Mouse (Mus musculus) MEL (cell line): ENCODE results near the gene Cadps. TPM values are rescaled to one million over a fixed set of nuclear protein-coding genes. Genes with fewer than 3 reads are reported as not detected.

Experiments
- DNase-seq: peaks from one replicate; pipeline ENCODE4 v3.0.0; 2011; ENCODE audit warnings: low read depth, low spot score
- H3K27ac ChIP-seq: 2 replicates; pipeline ENCODE4 v1.5.1; 2012; ENCODE audit warnings: low read depth, mild to moderate bottlenecking, control low read depth, low read length, moderate library complexity; ENCODE audit not compliant: control insufficient read depth
- H3K27me3 ChIP-seq, 2 experiments: fragments of 150-350 bp in 1 of 2; sonication (generic) in 1 of 2; 2 replicates each; pipeline ENCODE4 v1.6.1; 2012; ENCODE audit warnings: low read length in 2 of 2, mild to moderate bottlenecking in 2 of 2, improper control_type of control experiment in 1 of 2, moderate library complexity in 1 of 2; ENCODE audit not compliant: insufficient read depth in 2 of 2, control insufficient read depth in 1 of 2
- H3K36me3 ChIP-seq, 2 experiments: 2 replicates each; pipeline ENCODE4 v1.6.1; 2012 to 2014; ENCODE audit warnings: low read length in 2 of 2, improper control_type of control experiment in 1 of 2, inconsistent platforms in 1 of 2, mild to moderate bottlenecking in 1 of 2; ENCODE audit not compliant: insufficient read depth in 2 of 2, control insufficient read depth in 1 of 2
- H3K4me1 ChIP-seq, 2 experiments: fragments of 150-350 bp in 1 of 2; sonication (generic) in 1 of 2; 2 replicates each; pipeline ENCODE4 v1.6.1; 2012; ENCODE audit warnings: low read length in 2 of 2, improper control_type of control experiment in 1 of 2, mild to moderate bottlenecking in 1 of 2; ENCODE audit not compliant: insufficient read depth in 2 of 2, control insufficient read depth in 1 of 2
- H3K4me3 ChIP-seq, 2 experiments: fragments of 150-350 bp in 1 of 2; sonication (generic) in 1 of 2; 2 replicates each; pipeline ENCODE4 v1.5.1; 2012; ENCODE audit warnings: low read depth in 2 of 2, low read length in 2 of 2, mild to moderate bottlenecking in 2 of 2, moderate library complexity in 2 of 2, control low read depth in 1 of 2, improper control_type of control experiment in 1 of 2; ENCODE audit not compliant: control insufficient read depth in 1 of 2, insufficient read depth in 1 of 2
- H3K79me2 ChIP-seq: 2 replicates; pipeline ENCODE4 v1.6.1; 2012; ENCODE audit warnings: mild to moderate bottlenecking, low read length, moderate library complexity; ENCODE audit not compliant: control insufficient read depth, poor library complexity, insufficient read depth
- H3K9ac ChIP-seq: 2 replicates; pipeline ENCODE4 v1.6.1; 2012; ENCODE audit warnings: low read depth, mild to moderate bottlenecking, control low read depth, low read length, moderate library complexity; ENCODE audit not compliant: control insufficient read depth, poor library complexity, severe bottlenecking
- H3K9me3 ChIP-seq: fragments of 150-350 bp; sonication (generic); replicated peaks from 2 replicates; pipeline ENCODE4 v1.6.1; 2012; ENCODE audit warnings: mild to moderate bottlenecking, low read length, improper control_type of control experiment, moderate library complexity; ENCODE audit not compliant: insufficient read depth
- BHLHE40 ChIP-seq: IDR thresholded peaks from 2 replicates; pipeline ENCODE4 v1.6.1; 2012; ENCODE audit warnings: low read depth, mild to moderate bottlenecking, inconsistent platforms, low read length, improper control_type of control experiment, borderline replicate concordance
- CHD1 ChIP-seq: IDR thresholded peaks from 2 replicates; pipeline ENCODE4 v1.6.1; 2012; ENCODE audit warnings: low read depth, mild to moderate bottlenecking, inconsistent platforms, low read length, improper control_type of control experiment
- E2F4 ChIP-seq: IDR thresholded peaks from 2 replicates; pipeline ENCODE4 v1.6.1; 2011; ENCODE audit warnings: low read depth, low read length, improper control_type of control experiment, borderline replicate concordance
- ELF1 ChIP-seq: IDR thresholded peaks from 2 replicates; pipeline ENCODE4 v1.6.1; 2014; ENCODE audit warnings: low read depth, mild to moderate bottlenecking, inconsistent platforms, low read length, improper control_type of control experiment, moderate library complexity
- GATA1 ChIP-seq: IDR thresholded peaks from 2 replicates; pipeline ENCODE4 v1.6.1; 2011; ENCODE audit warnings: low read depth, low read length, improper control_type of control experiment
- JUND ChIP-seq: IDR thresholded peaks from 2 replicates; pipeline ENCODE4 v1.6.1; 2011; ENCODE audit warnings: low read depth, mild to moderate bottlenecking, improper control_type of control experiment, low read length
- MAFK ChIP-seq: IDR thresholded peaks from 2 replicates; pipeline ENCODE4 v1.6.1; 2011; ENCODE audit warnings: low read depth, mild to moderate bottlenecking, low read length, improper control_type of control experiment, borderline replicate concordance
- MEF2A ChIP-seq: IDR thresholded peaks from 2 replicates; pipeline ENCODE4 v1.6.1; 2014; ENCODE audit warnings: low read depth, mild to moderate bottlenecking, inconsistent platforms, low read length, improper control_type of control experiment; ENCODE audit not compliant: poor library complexity, insufficient replicate concordance, severe bottlenecking; ENCODE audit errors: extremely low read depth
- MYC ChIP-seq: IDR thresholded peaks from 2 replicates; pipeline ENCODE4 v1.6.1; 2011; ENCODE audit warnings: low read depth, mild to moderate bottlenecking, low read length, improper control_type of control experiment, moderate library complexity
- NRF1 ChIP-seq: IDR thresholded peaks from 2 replicates; pipeline ENCODE4 v1.6.1; 2014; ENCODE audit warnings: low read depth, mild to moderate bottlenecking, inconsistent platforms, low read length, improper control_type of control experiment, moderate library complexity; ENCODE audit not compliant: poor library complexity, insufficient read depth, severe bottlenecking
- POLR2AphosphoS2 ChIP-seq: IDR thresholded peaks from 2 replicates; pipeline ENCODE4 v1.6.1; 2011; ENCODE audit warnings: low read length, improper control_type of control experiment
- RAD21 ChIP-seq: IDR thresholded peaks from 2 replicates; pipeline ENCODE4 v1.6.1; 2011; ENCODE audit warnings: mild to moderate bottlenecking, low read depth, low read length, improper control_type of control experiment
- RCOR1 ChIP-seq: IDR thresholded peaks from 2 replicates; pipeline ENCODE4 v1.6.1; 2012; ENCODE audit warnings: low read depth, mild to moderate bottlenecking, inconsistent platforms, low read length, improper control_type of control experiment
- SIN3A ChIP-seq: IDR thresholded peaks from 2 replicates; pipeline ENCODE4 v1.6.1; 2012; ENCODE audit warnings: low read length, improper control_type of control experiment, inconsistent platforms
- TBP ChIP-seq: IDR thresholded peaks from 2 replicates; pipeline ENCODE4 v1.8.0; 2011; ENCODE audit warnings: low read depth, low read length, improper control_type of control experiment
- TCF12 ChIP-seq: IDR thresholded peaks from 2 replicates; pipeline ENCODE4 v1.6.1; 2014; ENCODE audit warnings: low read depth, mild to moderate bottlenecking, inconsistent platforms, low read length, improper control_type of control experiment, moderate library complexity
- UBTF ChIP-seq: IDR thresholded peaks from 2 replicates; pipeline ENCODE4 v1.6.1; 2012; ENCODE audit warnings: low read depth, mild to moderate bottlenecking, inconsistent platforms, low read length, improper control_type of control experiment, moderate library complexity, borderline replicate concordance; ENCODE audit not compliant: insufficient read depth
- USF1 ChIP-seq: IDR thresholded peaks from 2 replicates; pipeline ENCODE4 v1.6.1; 2014; ENCODE audit warnings: low read depth, mild to moderate bottlenecking, inconsistent platforms, low read length, improper control_type of control experiment, moderate library complexity
- ZC3H11A ChIP-seq: IDR thresholded peaks from 2 replicates; pipeline ENCODE4 v1.6.1; 2012; ENCODE audit warnings: low read depth, mild to moderate bottlenecking, inconsistent platforms, low read length, improper control_type of control experiment
- ZMIZ1 ChIP-seq: IDR thresholded peaks from 2 replicates; pipeline ENCODE4 v1.6.1; 2012; ENCODE audit warnings: low read depth, mild to moderate bottlenecking, inconsistent platforms, low read length, improper control_type of control experiment, moderate library complexity
- ZNF384 ChIP-seq: IDR thresholded peaks from 2 replicates; pipeline ENCODE4 v1.6.1; 2012; ENCODE audit warnings: low read depth, mild to moderate bottlenecking, inconsistent platforms, low read length, improper control_type of control experiment
- polyA plus RNA-seq, 2 experiments: library from polyadenylated mRNA; stranded (reverse) in 1 of 2; unstranded in 1 of 2; fragments of >175 nt in 1 of 2; fragments of >200 nt in 1 of 2; gene quantifications; 2 replicates each; pipeline versions ENCODE4 v1.2.1 to v1.2.4; 2012; ENCODE audit warnings: low replicate concordance in 2 of 2, low read depth in 1 of 2; ENCODE audit not compliant: insufficient read length in 2 of 2, insufficient read depth in 1 of 2, missing spikeins in 1 of 2
- total RNA-seq: library from RNA; depleted of rRNA; stranded (reverse); fragments of 300-350 nt; gene quantifications from 2 replicates; pipeline ENCODE4 v1.2.3, GENCODE M21; 2012

The Cadps gene
- total and polyA plus RNA-seq, 3 experiments: not detected

GRCm38 (mm10) chr14:12551353-12551752, 271.5 kb downstream of the Cadps start:
- H3K27me3 ChIP-seq: no peaks in the 10 kb centered on the region
- H3K36me3 ChIP-seq: no peaks in the 10 kb centered on the region
- H3K9ac ChIP-seq: no peak overlapping the region
- DNase-seq: no peak
- H3K79me2 ChIP-seq: no peaks in the 10 kb centered on the region
- no peak for TF ChIP-seq ZNF384
- TF ChIP-seq TBP: no peak
- TF ChIP-seq USF1: no peak
- TF ChIP-seq RCOR1: no peak
- TF ChIP-seq ZC3H11A: no peak
- TF ChIP-seq JUND: no peak
- TF ChIP-seq, all 39 proteins: peak for 0
- no peaks in the 10 kb centered on the region for H3K9me3 ChIP-seq
- H3K27ac ChIP-seq: no peak overlapping the region
- no peaks in the 10 kb centered on the region for H3K4me1 ChIP-seq
- no peak overlapping the region for H3K4me3 ChIP-seq

GRCm38 (mm10) chr14:12550931-12551330, 271.9 kb downstream of the Cadps start:
- DNase-seq: no peak
- Histone ChIP-seq H3K9me3 (no peaks in the 10 kb centered on the region), H3K79me2 (no peaks in the 10 kb centered on the region), H3K27ac (no peak overlapping the region), H3K27me3 (no peaks in the 10 kb centered on the region), H3K9ac (no peak overlapping the region), H3K4me3 (no peak overlapping the region)
- TF ChIP-seq TCF12 (no peak), ELF1 (no peak), MYC (no peak), MAFK (no peak), RAD21 (no peak), ZNF384 (no peak), POLR2AphosphoS2 (no peak), BHLHE40 (no peak), GATA1 (no peak), UBTF (no peak), SIN3A (no peak), E2F4 (no peak), ZMIZ1 (no peak), MEF2A (no peak), CHD1 (no peak), NRF1 (no peak), USF1 (no peak)
- TF ChIP-seq, all 39 proteins: peak for 0
- no peaks in the 10 kb centered on the region for H3K4me1 ChIP-seq
- H3K36me3 ChIP-seq: no peaks in the 10 kb centered on the region
